Comparison of ENCODE assay signal across 9 mouse cellular contexts in the genomic region with DNA sequence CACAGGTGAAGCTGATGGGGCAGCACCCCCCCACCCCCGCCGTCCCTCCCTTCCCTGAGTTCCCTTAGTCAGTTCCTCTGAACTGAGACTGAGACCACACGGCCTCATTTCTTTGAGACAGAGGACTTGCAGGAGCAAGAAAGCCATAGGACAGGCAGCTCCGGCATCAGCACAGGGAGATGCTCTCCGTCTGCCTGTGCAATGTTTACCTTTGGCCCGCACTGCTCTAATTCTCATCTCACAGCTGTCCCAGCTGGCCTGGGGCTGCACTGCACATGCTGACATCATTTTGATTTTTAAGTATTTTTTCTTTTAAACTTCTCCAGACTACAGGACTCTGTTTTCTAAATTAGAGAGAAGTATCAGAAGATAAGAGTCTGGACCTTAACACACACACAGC. TPM values are rescaled to one million over a fixed set of nuclear protein-coding genes. Genes with fewer than 3 reads are reported as not detected.
DNase-seq lines count a peak whose midpoint lies in the region; ATAC-seq and TF ChIP-seq lines count a peak whose summit lies in the region.
"Had no signal": no experiment of that assay in that cellular context is flagged by ENCODE, and none has a peak within 500 bp of the region (broad histone marks: within the 10 kb centered on the region; RNA-seq: fewer than 3 reads in every experiment).

No protein-coding gene starts in this region.

- no peak overlapping the region for H3K27ac ChIP-seq in lung, embryonic 14.5 days (ENCODE audit: low read depth)
- H3K27ac ChIP-seq in embryonic facial prominence, embryonic 15.5 days (replicated peaks), result no peak overlapping the region
- no peak overlapping the region for H3K27ac ChIP-seq in limb, embryonic 13.5 days
- no peak overlapping the region for H3K27ac ChIP-seq in stomach, embryonic 14.5 days (ENCODE audit: low read length)

- H3K9ac ChIP-seq in lung, embryonic 14.5 days, result peak overlapping the region; percentile 45
- H3K9ac ChIP-seq in embryonic facial prominence, embryonic 15.5 days, result peak overlapping the region; percentile 31; the same call in 1 of the 2 replicates
- peak overlapping the region; percentile 66 for H3K9ac ChIP-seq in limb, embryonic 13.5 days
- no peak overlapping the region; the same call in 1 of the 2 replicates for H3K9ac ChIP-seq in stomach, embryonic 14.5 days (replicated peaks; ENCODE audit: low read depth, low read length)

- H3K27me3 ChIP-seq in lung, embryonic 14.5 days (ENCODE audit: insufficient read depth, low read length), result no peaks in the 10 kb centered on the region
- no peaks in the 10 kb centered on the region for H3K27me3 ChIP-seq in embryonic facial prominence, embryonic 15.5 days
- H3K27me3 ChIP-seq in limb, embryonic 13.5 days, result no peaks in the 10 kb centered on the region
- H3K27me3 ChIP-seq in stomach, embryonic 14.5 days (ENCODE audit: control insufficient read depth, insufficient read depth, low read length), result no peaks in the 10 kb centered on the region

- ATAC-seq in lung, embryonic 14.5 days (ENCODE audit: insufficient read depth), result no peak
- ATAC-seq in embryonic facial prominence, embryonic 15.5 days (ENCODE audit: insufficient number of reproducible peaks, low FRiP score, low TSS enrichment, low read depth), result no peak
- ATAC-seq in limb, embryonic 13.5 days (ENCODE audit: low FRiP score, low read depth), result no peak
- ATAC-seq in stomach, embryonic 14.5 days (ENCODE audit: insufficient number of reproducible peaks, insufficient read depth, low FRiP score, low read depth), result no peak

- peak overlapping the region; percentile 80 for H3K4me3 ChIP-seq in lung, embryonic 14.5 days (ENCODE audit: low read depth, low read length)
- H3K4me3 ChIP-seq in embryonic facial prominence, embryonic 15.5 days (replicated peaks), result peak overlapping the region; percentile 80
- H3K4me3 ChIP-seq in limb, embryonic 13.5 days, result peak overlapping the region; percentile 83
- peak overlapping the region; percentile 66 for H3K4me3 ChIP-seq in stomach, embryonic 14.5 days (ENCODE audit: low read depth, low read length)

- no peak for TF ChIP-seq CTCF in lung, embryonic 14.5 days (IDR thresholded peaks at IDR 0.05; ENCODE audit: low read depth)

- DNase-seq in lung, embryonic 14.5 days, result peak; percentile 44
- no peak for DNase-seq in lung, postnatal 4 days
- DNase-seq in c-Kit-positive CD71-positive TER-119-positive erythroid progenitor cells, embryonic 14.5 days (ENCODE audit: low spot score), result no peak
- DNase-seq in adrenal gland, adult 2 months, result no peak
- no peak for DNase-seq in lung, postnatal 36 days
- DNase-seq: kidney, adult 9 months had no signal

- 11% methylated on average over 6 of the region's 6 CpGs for WGBS in lung, embryonic 14.5 days
- 18% methylated on average over 6 of the region's 6 CpGs for WGBS in embryonic facial prominence, embryonic 15.5 days
- WGBS in limb, embryonic 13.5 days, result 27% methylated on average over 6 of the region's 6 CpGs
- 14% methylated on average over 6 of the region's 6 CpGs for WGBS in stomach, embryonic 14.5 days

- peaks cover 49% of the 10 kb centered on the region for H3K36me3 ChIP-seq in lung, embryonic 14.5 days (ENCODE audit: insufficient read depth)
- peaks cover 35% of the 10 kb centered on the region for H3K36me3 ChIP-seq in embryonic facial prominence, embryonic 15.5 days
- H3K36me3 ChIP-seq in limb, embryonic 13.5 days, result peaks cover 42% of the 10 kb centered on the region
- H3K36me3 ChIP-seq in stomach, embryonic 14.5 days (ENCODE audit: control insufficient read depth, insufficient read depth, low read length), result peaks cover 35% of the 10 kb centered on the region

- H3K9me3 ChIP-seq in lung, embryonic 14.5 days (ENCODE audit: low read depth, low read length), result no peaks in the 10 kb centered on the region
- H3K9me3 ChIP-seq in embryonic facial prominence, embryonic 15.5 days (replicated peaks), result no peaks in the 10 kb centered on the region
- no peaks in the 10 kb centered on the region for H3K9me3 ChIP-seq in limb, embryonic 13.5 days
- no peaks in the 10 kb centered on the region for H3K9me3 ChIP-seq in stomach, embryonic 14.5 days (ENCODE audit: control insufficient read depth, low read depth, low read length)

- 0 out of 2 replicates have a peak, but pooled peaks cover 2% of the 10 kb centered on the region for H3K4me1 ChIP-seq in lung, embryonic 14.5 days (ENCODE audit: insufficient read depth)
- peaks cover 26% of the 10 kb centered on the region for H3K4me1 ChIP-seq in embryonic facial prominence, embryonic 15.5 days
- H3K4me1 ChIP-seq in limb, embryonic 13.5 days, result peaks cover 30% of the 10 kb centered on the region
- peaks cover 5% of the 10 kb centered on the region for H3K4me1 ChIP-seq in stomach, embryonic 14.5 days (ENCODE audit: control insufficient read depth, insufficient read depth, low read length)

- H3K4me2 ChIP-seq in lung, embryonic 14.5 days, result peak overlapping the region; percentile 66
- peak overlapping the region; percentile 45 for H3K4me2 ChIP-seq in embryonic facial prominence, embryonic 15.5 days (replicated peaks)
- peak overlapping the region; percentile 98 for H3K4me2 ChIP-seq in limb, embryonic 13.5 days (replicated peaks)
- H3K4me2 ChIP-seq in stomach, embryonic 14.5 days (replicated peaks; ENCODE audit: low read depth, low read length), result peak overlapping the region; percentile 83

RNA-seq across cellular contexts. Expression of gene Fbxo5, which starts 2.5 kb away (rescaled TPM):
- polyA plus RNA-seq in lung, embryonic 14.5 days (2014; fragmentation: Nextera tagmentation; extraction: Ambion mirVana), result 90.7 and 91.0 TPM in 2 replicates
- polyA plus RNA-seq in embryonic facial prominence, embryonic 15.5 days (2015; fragmentation: Nextera tagmentation; extraction: Ambion mirVana), result 51.4 and 53.4 TPM in 2 replicates
- 67.4 and 73.7 TPM in 2 replicates for polyA plus RNA-seq in limb, embryonic 13.5 days (2015; fragmentation: Nextera tagmentation; extraction: Ambion mirVana)
- polyA plus RNA-seq in stomach, embryonic 14.5 days (2014; fragmentation: Nextera tagmentation; extraction: Ambion mirVana), result 70.7 and 74.8 TPM in 2 replicates
- 1 to 10 TPM; 1.8 to 1.9 TPM for total RNA-seq in adrenal gland, adult 2 months (2021)
- 0.37 and 0.49 TPM in 2 replicates for polyA plus RNA-seq in adrenal gland, adult 2 months (2012; rRNA removed)

RNA-seq across cellular contexts. Expression of gene Mtrf1l, which starts 20.8 kb away (rescaled TPM):
- polyA plus RNA-seq in lung, embryonic 14.5 days (2014; fragmentation: Nextera tagmentation; extraction: Ambion mirVana), result 17.8 and 19.0 TPM in 2 replicates
- 13.8 and 14.1 TPM in 2 replicates for polyA plus RNA-seq in embryonic facial prominence, embryonic 15.5 days (2015; fragmentation: Nextera tagmentation; extraction: Ambion mirVana)
- polyA plus RNA-seq in limb, embryonic 13.5 days (2015; fragmentation: Nextera tagmentation; extraction: Ambion mirVana), result 15.5 TPM in 2 replicates
- polyA plus RNA-seq in stomach, embryonic 14.5 days (2014; fragmentation: Nextera tagmentation; extraction: Ambion mirVana), result 22.1 and 23.3 TPM in 2 replicates
- total RNA-seq in adrenal gland, adult 2 months (2021), result 10 to 100 TPM; 10.6 to 11.4 TPM
- 3.6 and 4.6 TPM in 2 replicates for polyA plus RNA-seq in adrenal gland, adult 2 months (2012; rRNA removed)

Comparison
In these comparisons a context has a peak if more than half of its experiments do, and no peak if none do; other contexts are left out.
1. H3K4me2 ChIP-seq: peak in every context shown above with its lines; median percentile 98 in limb, embryonic 13.5 days; 83 in stomach, embryonic 14.5 days; 66 in lung, embryonic 14.5 days; 45 in embryonic facial prominence, embryonic 15.5 days.
2. RNA of gene Fbxo5, which starts 2.5 kb away (polyA plus RNA-seq): 90.7 to 91.0 TPM in lung, embryonic 14.5 days, 70.7 to 74.8 TPM in stomach, embryonic 14.5 days, 67.4 to 73.7 TPM in limb, embryonic 13.5 days and 51.4 to 53.4 TPM in embryonic facial prominence, embryonic 15.5 days; 0.37 to 0.49 TPM in adrenal gland, adult 2 months; every median in the first group is over 10 times any median in the second.
3. Peak in every context shown above with its lines, with median percentiles within 50 percentile points of each other: H3K4me3 ChIP-seq.